Mouse (Mus musculus) R1 (cell line): ENCODE results near the gene Krtap11-1.

Experiments used
- DNase-seq: peaks from one replicate; pipeline ENCODE4 v3.0.0-alpha.2; 2018; ENCODE audit warnings: low read depth, low spot score

Krtap11-1 gene

DNA sequence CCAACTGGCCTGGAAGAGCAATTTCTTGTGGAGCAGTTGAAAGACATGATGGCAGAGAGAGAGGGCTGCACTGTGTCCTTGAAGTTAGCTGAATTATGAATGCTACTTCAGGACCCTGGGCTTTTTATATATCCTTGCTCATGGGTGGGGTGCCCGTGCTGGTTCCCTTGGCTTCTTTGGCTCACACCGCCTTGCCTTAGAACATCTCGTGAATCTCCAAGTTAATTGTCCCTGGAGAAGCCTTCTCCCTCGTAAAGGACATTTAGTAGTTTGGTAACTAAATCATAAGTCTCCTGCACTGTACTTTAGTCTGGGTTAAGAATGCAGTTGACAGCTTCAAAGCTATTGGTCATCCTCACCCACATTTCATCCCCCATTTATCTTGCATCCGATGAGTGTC, at the start of gene Krtap11-1:
Gene Krtap11-1 (minus strand): TSS at position 101 of the 400 bp plus-strand sequence.
- no peak for DNase-seq

DNA sequence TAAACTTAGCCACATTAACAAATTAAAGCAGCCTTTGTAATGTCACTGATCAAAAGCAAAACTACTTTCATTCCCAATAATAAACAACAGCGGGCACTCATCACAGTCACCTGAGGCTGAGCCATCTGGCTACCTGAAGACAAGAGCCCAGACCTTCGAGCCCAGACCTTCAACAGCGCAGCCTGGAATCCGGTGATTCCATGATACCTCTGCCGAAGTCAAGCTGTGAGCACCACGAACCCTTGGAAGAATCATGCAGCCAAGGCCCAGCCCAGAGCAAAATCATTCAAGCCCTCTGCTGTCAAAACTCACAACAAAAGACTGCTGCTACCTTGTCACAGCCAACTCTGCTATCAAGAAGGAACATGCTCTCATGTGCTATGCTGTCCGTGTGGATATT, 47.2 kb upstream of the Krtap11-1 start:
- no peak for DNase-seq

DNA sequence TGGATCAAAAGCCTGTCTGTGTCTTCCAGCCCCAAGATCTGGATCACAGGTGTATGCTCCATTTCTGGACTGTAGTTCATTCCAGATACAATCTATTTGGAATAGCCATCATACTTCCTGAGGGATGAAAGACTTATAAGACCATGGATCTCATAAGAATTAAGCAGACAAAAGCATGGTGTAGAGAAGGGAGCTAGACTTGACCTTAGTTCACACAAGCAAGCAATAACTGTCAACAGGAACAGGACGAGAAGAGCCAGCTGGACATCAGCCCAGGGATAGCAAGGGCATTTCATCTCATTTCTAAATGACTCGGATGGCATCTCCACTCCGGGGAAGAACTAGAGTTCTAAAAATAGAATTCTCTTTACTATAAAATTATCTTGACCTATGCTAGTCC, 46.3 kb upstream of the Krtap11-1 start:
- no peak for DNase-seq

DNA sequence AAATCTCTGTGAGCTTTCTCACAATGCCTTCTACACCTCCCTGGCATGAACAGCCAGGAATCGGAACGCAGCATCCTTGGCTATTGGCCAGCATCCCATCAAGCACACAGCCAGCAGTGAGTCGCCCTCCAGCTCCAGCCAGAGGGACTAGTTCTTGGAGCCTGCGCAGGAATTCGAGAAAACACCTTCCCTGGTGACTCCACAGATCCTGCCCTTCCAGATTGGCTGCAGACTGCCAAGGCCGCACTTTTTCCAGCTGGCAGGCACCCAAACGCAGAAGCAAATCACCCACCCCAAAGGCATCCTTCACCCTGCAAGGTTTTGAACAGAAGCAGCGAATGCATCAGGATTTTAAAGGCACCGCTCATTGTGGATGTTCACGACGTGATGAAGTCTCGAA, 42.7 kb upstream of the Krtap11-1 start:
- no peak for DNase-seq

DNA sequence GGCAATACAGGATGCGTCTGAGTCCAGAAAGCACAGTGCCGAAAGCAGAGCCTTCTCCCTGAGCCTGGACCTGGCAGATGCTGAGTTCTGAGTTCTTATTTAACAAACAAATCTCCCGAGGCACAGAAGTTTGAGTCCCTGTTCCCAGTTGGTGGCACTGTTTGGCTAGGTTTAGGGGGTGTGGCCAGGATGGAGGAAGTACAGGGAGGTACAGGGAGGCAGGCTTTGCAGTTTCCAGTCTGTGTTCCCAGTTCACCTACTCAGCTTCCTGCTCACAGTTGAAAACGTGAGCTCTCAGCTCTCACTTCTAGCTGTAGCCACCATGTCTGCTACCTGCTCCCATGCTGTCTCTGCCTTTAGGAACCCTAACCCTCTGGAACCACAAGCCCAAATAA, 37.8 kb upstream of the Krtap11-1 start:
- peak; percentile 10 for DNase-seq

DNA sequence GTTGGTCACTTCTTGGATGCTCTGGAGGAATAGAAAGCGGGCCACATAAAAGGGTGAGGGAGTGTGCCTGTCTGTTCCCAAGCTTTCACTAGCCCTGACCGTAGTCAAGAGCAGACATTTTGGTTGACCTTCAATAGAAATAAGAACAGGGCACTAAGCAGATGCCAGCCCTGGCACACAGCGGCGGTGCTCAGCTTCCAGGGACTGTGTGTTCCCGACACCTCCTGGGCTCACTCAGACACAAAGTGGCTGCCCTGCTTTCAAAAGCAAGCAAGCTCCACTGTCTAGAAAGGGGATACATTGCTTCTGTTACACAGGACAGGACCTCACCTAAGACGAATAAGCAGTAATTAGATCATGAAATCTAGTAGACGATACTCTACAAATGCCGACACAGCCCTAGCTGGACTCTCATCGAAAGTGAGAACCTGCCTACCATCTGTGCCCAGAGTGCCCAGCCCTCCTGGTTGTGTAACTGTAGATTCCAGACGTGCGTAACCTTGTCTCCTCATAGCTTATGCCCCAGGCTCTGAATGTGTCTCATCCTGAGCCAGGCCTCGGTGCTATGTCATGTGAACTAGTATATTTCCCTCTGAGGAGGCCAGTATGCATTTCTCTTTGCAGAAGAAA, 37.3 kb upstream of the Krtap11-1 start:
- no peak for DNase-seq

DNA sequence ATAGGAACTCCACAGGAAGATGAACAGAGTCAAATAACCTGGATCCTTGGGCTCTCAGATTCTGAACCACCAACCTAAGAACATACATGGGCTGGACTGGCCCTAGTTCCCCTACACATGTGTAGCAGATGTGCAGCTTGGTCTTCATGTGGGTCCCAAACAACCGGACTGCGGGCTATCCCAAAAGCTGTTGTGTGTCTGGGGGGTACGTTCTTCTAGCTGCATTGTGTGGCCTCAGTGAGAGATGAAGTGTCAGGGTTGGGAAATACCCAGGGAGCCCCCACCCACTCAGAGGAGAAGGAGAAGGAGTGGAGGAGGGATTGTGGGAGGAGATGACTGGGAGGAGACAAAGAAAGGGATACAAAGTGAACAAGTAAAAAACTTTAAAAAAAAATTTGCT, 36.0 kb upstream of the Krtap11-1 start:
- DNase-seq, result no peak

DNA sequence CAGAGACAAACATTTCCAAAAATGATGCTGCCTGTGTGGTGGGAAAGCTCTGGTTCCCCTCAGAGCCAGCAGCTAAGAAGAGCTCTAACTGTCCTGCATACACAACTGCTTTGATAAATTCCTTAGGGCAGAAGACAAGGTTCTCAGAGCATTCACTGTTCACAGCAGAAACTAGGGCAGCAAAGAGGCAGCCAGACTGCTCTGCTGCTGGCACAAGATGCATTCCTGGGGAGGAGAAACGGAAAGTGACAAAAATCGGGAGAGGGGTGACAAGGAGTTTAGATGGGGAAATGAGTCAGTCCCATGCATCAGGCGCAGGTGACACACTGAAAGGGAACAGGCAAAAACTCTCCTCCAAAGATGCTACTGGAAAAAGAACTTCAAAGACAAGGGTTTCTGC, 16.2 kb upstream of the Krtap11-1 start:
- no peak for DNase-seq

DNA sequence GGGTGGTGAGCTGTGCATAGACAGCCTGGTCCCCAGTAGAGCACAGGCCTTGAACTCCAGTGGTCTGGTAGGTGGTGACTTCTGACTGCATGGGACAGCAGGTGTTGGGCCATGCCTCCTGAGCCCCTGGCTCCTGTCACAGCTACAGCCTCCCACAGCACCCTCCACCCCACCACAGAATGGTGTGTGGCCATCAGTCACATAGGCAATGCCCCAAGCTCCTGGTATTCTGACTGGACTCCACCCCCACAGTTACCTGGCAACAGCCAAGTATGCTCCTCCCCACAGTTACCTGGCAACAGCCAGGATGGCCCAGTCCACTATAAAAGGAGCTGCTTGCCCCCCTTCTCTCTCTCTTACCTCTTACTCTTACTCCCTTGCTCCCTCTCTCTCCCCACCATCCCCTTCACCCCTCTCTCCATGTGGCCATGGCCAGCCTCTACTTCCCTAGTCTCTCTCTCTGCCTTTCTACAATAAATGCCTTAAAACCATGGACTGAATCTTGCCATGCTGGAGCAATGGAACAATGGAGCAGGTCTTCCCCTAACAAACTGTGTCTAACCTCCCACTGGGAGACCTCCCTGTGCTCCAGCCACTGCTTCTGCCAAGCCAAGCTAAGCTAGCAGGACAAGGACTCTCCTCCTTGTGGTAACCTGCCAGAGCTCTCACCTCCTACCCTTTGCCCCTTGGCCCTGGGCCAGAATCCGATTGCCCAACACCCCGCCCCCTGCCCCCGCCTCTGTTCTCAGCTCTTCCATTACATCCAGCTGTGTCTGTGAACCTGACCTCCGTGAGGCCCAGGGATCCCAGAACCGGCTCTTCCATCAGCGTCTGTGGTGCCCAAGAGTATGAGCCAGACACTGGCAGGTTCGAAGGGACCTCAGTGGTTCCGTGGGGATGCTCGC, 14.9 kb upstream of the Krtap11-1 start:
- DNase-seq, result no peak

DNA sequence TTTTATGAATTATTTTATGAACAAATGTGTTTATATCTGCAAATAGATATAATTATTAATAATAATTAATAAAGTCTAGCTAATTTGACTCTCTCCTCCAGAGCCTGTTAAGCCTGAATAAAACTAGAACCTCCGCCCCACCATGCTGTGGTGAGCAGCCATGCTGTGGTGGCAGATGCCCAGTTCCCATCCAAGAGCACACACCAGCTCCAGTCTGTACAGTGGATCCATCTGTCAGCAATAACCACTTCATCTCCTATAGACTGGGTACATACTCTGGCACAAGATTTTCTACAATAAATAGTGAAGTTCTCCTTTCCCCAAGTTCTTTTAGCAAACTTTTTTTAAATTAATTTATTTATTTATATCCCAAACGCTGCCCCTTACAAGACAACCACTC, 10.7 kb upstream of the Krtap11-1 start:
- DNase-seq, result no peak

DNA sequence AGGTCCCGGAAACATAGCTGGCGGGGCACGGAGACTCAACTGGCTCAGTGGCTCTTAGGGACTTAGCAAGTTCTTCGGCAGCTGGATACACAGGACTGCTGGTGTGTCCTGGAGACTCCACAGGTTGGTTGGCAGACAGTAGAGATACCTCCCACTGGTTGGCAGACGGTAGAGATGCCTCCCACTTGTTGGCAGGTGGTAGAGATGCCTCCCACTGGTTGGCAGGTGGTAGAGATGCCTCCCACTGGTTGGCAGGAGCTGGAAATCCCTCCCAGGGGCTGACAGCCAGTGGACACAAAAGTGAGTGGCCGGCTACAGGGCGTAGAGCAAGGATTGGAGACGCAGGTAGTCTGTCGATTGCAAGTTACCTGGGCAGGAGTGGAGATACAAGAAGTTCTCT, 467 bp downstream of the Krtap11-1 start:
- DNase-seq, result no peak

DNA sequence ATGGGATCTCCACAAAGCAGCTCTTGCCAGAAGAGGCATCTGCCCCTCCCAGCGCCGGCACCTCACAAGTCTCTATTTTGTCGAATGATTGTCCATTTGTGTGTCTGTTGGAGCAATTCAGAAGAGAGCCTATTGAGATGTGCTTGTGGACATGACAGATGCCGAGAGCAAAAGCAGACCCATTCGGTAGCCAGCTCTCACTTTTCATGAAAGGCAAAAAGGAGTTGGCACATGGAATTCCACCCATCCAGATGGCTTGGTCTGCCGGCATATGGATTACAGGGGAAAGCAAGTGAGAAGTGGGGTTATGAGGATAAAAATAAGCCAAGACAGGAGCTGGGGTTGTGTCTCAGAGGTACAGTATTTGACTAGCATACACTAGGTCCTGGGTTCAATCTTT, 1.8 kb downstream of the Krtap11-1 start:
- no peak for DNase-seq

DNA sequence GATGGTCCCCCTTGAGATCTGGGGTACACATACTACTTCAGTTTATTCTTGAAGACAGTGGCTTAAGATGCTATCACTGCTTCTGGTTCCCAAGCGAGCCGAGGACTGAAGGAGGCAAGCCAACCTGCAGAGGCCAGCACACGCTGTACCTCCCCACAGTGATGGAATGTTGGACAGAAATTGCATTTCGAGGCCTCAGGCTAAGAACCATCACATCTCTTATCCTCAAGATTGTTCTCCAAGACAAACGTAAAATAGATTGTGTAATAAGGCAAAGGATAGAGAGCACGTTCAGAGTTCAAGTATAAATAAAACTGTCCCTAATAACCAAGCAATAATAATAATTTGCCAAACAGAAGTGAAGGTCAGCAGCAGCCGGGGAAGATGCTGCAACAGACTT, 2.8 kb downstream of the Krtap11-1 start:
- DNase-seq, result no peak

DNA sequence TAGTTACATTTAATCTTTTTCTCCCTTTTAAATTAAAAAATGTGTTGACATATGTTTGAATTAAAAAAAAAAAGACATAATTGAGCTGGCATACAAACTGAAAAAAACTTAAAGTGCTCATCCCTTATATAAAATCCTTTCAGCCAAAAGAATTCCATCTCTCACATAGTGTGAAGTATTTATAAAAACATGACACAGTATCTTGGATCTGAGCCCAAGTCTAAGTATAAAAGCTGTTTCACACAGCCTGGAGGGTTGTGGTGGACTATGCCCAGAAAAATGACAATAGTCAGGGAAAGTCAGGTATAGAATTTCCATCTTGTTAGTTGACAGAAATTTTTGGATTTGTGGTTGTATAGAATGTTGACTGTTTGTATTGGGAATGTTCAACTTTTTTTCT, 20.7 kb downstream of the Krtap11-1 start:
- DNase-seq, result no peak

DNA sequence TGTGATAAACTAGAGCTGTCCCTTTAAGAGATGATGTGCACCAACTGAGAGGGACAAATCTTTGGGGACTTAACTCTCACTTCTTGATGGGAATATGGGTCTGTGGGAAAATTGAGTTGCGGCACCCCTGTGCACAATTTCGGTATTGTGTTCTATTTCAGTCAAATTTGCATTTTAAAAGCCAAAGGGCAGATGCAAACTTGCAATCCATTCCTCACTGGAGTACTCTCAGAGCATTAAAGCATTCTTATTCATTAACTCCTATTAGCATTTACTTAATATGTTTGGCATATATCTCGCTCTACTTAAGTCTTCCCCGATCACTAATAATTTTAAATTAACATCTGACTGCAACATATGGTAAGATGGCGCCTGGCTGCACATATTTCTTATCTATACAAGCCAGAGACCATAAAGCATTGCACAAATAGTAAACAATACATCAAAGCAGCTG, 32.9 kb downstream of the Krtap11-1 start:
- DNase-seq, result no peak

DNA sequence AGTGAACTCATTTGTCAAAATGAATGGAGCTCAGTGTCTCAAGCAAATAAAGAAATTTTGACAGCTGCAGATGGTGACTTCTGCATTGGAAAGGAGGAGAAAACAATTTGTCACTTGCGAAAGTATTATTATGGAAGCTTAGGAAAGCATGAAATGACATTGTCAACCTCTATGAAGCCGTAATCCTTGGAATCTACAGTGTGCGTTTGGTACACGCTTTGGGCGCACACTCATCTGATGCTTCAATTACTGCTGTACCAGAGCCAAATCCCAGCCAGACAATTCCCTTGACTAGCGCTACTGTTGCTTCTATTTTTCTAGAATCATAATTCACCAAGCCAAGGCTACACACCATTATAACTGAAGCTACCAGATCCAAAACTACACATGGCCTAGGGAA, 33.6 kb downstream of the Krtap11-1 start:
- no peak for DNase-seq

DNA sequence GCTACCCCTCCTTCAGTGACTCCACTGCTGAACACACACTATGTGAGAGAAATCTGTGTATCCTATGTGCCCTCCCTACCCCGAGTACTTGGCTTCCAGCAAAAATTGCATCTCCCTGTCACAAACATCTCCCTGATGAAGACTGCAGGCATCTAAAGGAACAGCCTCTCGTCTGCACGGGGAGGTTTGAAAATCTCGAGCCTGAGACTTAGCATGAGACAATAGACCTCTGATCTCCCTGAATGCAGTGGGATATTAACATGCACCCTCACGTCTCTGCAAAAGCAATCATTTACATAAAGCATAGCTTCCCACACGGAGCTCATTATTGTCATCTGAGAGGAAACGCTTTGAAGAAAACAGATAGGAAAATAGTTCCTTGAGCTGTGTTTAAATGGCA, 40.4 kb downstream of the Krtap11-1 start:
- no peak for DNase-seq

DNA sequence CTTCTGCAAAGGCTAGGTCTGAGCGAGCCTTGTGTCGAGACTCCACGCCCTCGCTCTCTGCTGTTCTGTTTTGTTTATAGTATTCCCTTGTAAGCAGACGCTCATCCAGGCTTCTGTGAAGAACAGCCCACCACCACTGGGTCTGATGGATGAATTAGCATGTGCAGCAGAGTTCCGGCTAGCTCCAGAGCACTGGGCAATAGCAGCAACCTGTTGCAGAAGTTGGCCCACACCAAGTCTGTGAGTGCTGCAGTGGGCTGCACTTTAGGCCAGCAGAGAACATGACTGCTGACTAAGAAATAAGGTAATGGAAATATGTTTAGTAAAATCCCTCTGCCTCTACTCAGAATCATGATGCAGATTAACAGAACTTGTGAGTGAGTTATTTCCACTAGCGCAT, 41.1 kb downstream of the Krtap11-1 start:
- no peak for DNase-seq

DNA sequence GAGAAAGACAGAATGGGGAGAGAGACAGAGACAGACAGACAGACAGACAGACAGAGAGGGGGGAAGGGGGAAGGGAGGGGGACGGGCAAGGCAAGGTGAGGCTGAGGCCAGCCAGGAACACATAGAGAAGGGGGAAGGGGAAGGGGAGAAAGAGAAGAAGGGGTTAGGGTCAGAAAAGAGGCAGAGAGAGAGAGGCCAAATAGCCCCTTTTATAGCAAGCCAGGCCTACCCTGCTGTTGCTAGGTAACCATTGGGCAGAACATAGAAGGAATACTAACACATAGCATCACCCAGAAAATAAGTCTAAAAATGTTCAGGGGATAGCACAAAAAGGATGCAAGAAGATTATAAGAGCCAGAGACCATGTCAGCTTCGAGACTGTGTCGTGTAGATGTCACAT, 42.6 kb downstream of the Krtap11-1 start:
- no peak for DNase-seq

DNA sequence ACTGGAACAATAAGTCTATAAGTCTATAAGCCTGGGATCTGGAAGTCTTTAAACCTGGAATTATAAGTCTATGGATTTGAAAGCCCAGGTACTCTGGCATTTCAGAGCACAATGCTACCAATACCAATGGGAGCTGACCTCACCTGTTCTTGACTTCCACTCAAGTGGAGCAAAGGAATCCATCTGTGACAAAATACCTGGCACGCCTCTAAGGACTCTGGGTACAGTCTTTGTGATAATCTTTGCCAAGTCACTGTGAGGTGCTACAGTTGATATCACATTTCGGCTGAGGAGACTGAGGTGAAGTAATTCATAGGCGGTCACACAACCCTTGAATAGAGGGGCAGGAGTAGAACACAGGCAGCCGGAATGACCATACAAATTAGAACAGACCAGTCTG, 50.0 kb downstream of the Krtap11-1 start:
- no peak for DNase-seq

DNA sequence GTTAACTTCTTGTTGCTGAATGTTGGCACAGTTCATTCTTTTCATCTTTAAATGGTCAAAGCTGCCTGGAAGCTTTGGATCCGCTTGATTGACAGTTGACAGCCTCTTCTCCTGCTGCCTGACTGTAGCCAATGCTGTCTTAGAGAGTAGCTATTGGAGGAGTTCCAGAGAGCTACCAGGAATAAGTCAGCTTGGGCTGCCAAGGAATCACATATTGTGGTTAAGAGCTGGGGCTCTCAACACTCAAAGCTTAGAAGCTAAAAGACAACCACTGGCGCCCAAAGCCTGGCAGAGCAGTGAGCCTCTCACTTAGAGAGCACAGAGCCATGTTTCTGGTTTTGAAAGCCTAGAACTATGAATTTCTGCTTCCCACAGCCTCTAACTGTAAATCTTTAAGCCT, 50.4 kb downstream of the Krtap11-1 start:
- no peak for DNase-seq
